22 mouse cellular contexts compared by ENCODE assay signal in the genomic region with DNA sequence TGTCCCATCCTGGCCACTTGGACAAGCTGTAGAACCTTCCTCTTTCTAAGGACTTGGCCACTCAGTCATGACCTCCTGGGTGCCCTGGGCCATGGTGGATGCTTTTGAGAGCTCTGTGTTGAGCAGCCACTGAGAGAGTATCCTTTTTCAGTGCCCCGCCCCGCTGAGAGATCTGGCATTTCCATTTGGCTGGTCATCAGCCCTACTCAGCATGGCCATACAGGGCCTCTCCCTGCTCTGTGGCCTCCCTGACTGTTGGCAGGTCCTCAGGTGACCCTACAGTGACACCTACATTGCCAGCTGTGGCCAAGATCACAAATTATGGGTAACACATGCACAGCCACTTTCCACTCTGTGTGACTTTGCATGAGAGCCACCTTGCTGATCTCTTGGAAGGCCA. TPM values are rescaled to one million over a fixed set of nuclear protein-coding genes. Genes with fewer than 3 reads are reported as not detected.
DNase-seq lines count a peak whose midpoint lies in the region; ATAC-seq and TF ChIP-seq lines count a peak whose summit lies in the region.
"Had no signal": no experiment of that assay in that cellular context is flagged by ENCODE, and none has a peak within 500 bp of the region (broad histone marks: within the 10 kb centered on the region; RNA-seq: fewer than 3 reads in every experiment).

No protein-coding gene starts in this region.

- ATAC-seq in megakaryocyte, adult 5-6 weeks (ENCODE audit: poor library complexity, severe bottlenecking) = no peak
- ATAC-seq: activated CD4-positive, CD25-positive, alpha-beta regulatory T cell, adult 4 months; CD4-positive, CD25-positive, alpha-beta regulatory T cell, adult 4 months; forebrain, embryonic 13.5 days; forebrain, embryonic 15.5 days; Patski had no signal

- H3K27ac ChIP-seq in cerebellum, adult 2 months (ENCODE audit: insufficient read depth, low read length) = no peak overlapping the region
- H3K27ac ChIP-seq: embryonic facial prominence, embryonic 10.5 days; embryonic facial prominence, embryonic 12.5 days; forebrain, embryonic 13.5 days; forebrain, embryonic 15.5 days had no signal

- peaks cover 40% of the 10 kb centered on the region for H3K36me3 ChIP-seq in megakaryocyte, embryonic 14.5 days (replicated peaks; ENCODE audit: low read length)
- H3K36me3 ChIP-seq: embryonic facial prominence, embryonic 12.5 days; G1E had no signal

- H3K9me3 ChIP-seq in megakaryocyte, embryonic 14.5 days = peaks cover 20% of the 10 kb centered on the region
- H3K9me3 ChIP-seq: embryonic facial prominence, embryonic 10.5 days; embryonic facial prominence, embryonic 12.5 days; forebrain, embryonic 13.5 days; forebrain, embryonic 15.5 days; G1E had no signal

- 84% methylated on average over 2 of the region's 2 CpGs for WGBS in cerebellum, adult 2 months

- no peak for TF ChIP-seq POLR2A in cerebellum, adult 2 months (IDR thresholded peaks at IDR 0.05; ENCODE audit: borderline replicate concordance, insufficient read depth, low read length)

- TF ChIP-seq CTCF in cerebellum, adult 2 months (IDR thresholded peaks at IDR 0.05; ENCODE audit: borderline replicate concordance, insufficient read depth, low read depth, low read length) = no peak

- no peaks in the 10 kb centered on the region for H3K27me3 ChIP-seq in cerebellum, adult 2 months (ENCODE audit: control insufficient read depth, insufficient read depth, low read length)
- H3K27me3 ChIP-seq in megakaryocyte, embryonic 14.5 days (replicated peaks) = peaks cover 68% of the 10 kb centered on the region
- H3K27me3 ChIP-seq: embryonic facial prominence, embryonic 12.5 days; forebrain, embryonic 13.5 days; forebrain, embryonic 15.5 days; Patski had no signal

- no peak overlapping the region for H3K4me3 ChIP-seq in cerebellum, adult 2 months (replicated peaks; ENCODE audit: insufficient read depth, low read depth, low read length)
- H3K4me3 ChIP-seq in megakaryocyte, embryonic 14.5 days (replicated peaks) = peak overlapping the region; percentile 38
- H3K4me3 ChIP-seq: embryonic facial prominence, embryonic 10.5 days; embryonic facial prominence, embryonic 12.5 days; forebrain, embryonic 13.5 days; forebrain, embryonic 15.5 days had no signal

- intact Hi-C loops in gastrocnemius, postnatal 36 days (cut with DNase I) = loop anchor here (10.0 kb wide), 1 partner anchor 442 kb away; no protein-coding TSS in a partner anchor

- DNase-seq in cerebellum, adult 9-11 months = peak; percentile 19
- no peak for DNase-seq in cerebellum, adult 2 months
- DNase-seq in gastrocnemius, postnatal 25 days = peak; percentile 56
- no peak for DNase-seq in gastrocnemius, postnatal 36 days
- DNase-seq in urinary bladder, postnatal 4 days (ENCODE audit: low spot score in 2 of 2) = no peak
- DNase-seq: adrenal gland, adult 8-10 months; adrenal gland, postnatal 14 days; adrenal gland, postnatal 36 days; B cell, adult 2 months; cerebellum, adult 11-12 months; cerebellum, adult 8-10 months; cerebellum, postnatal 25 days had no signal

- H3K4me1 ChIP-seq in cerebellum, adult 2 months (ENCODE audit: control insufficient read depth, insufficient read depth, low read length) = peaks cover 38% of the 10 kb centered on the region
- peaks cover 49% of the 10 kb centered on the region for H3K4me1 ChIP-seq in megakaryocyte, embryonic 14.5 days

RNA-seq across cellular contexts. Expression of a gene that starts 25.5 kb away (rescaled TPM):
- 54.5 and 59.6 TPM in 2 replicates for polyA plus RNA-seq in cerebellum, adult 2 months (2012; rRNA removed)
- total RNA-seq in gastrocnemius, postnatal 25 days (2021) = 1 to 10 TPM; 3.5 to 7.0 TPM
- 1 to 10 TPM; 4.7 to 8.0 TPM for total RNA-seq in gastrocnemius, postnatal 36 days (2021)
- polyA plus RNA-seq in megakaryocyte, embryonic 14.5 days (2012; ENCODE audit: insufficient read depth, low replicate concordance) = 2.0 TPM in 1 of 2 replicates, not detected in the other
- 2.2 and 4.5 TPM in 2 replicates for total RNA-seq in megakaryocyte, adult 5-6 weeks (2015)
- 2.8 TPM in 2 replicates for total RNA-seq in megakaryocyte, adult 5-6 weeks (2017)
- total RNA-seq: G1E had no signal
- polyA plus RNA-seq: G1E had no signal

Comparison
In these comparisons a context has a peak if more than half of its experiments do, and no peak if none do; other contexts are left out.
1. DNase-seq: peak in cerebellum, adult 9-11 months (single experiment) and gastrocnemius, postnatal 25 days (single experiment); none in cerebellum, adult 2 months (0 of 2), gastrocnemius, postnatal 36 days (0 of 2) and urinary bladder, postnatal 4 days (0 of 2).